Mouse (Mus musculus): ENCODE results near the gene Gm17324.

DNA sequence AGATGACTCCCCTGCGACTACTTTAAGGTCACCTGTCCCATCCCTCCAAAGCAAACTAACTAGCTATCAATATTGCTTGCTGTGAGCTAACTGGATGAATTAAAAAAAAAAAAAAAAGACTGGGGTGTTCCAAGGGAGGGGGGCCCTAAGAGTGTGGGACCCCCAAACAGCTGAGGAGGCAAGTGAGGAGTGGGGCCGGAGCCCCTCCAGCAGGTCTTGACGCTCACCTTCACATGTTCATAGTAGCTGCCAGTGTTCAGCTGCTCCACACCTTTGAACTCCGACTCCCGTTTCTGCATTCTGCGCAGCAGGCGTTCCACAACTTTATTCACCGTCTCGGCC, 6.4 kb downstream of the Gm17324 start:
- no peak for TF ChIP-seq CTCF (IDR thresholded peaks at IDR 0.05; ENCODE audit: control insufficient read depth, insufficient read depth, insufficient read length)
- TF ChIP-seq MAX (IDR thresholded peaks at IDR 0.05): no peak
- TF ChIP-seq MYOD1 (IDR thresholded peaks at IDR 0.05; ENCODE audit: control insufficient read depth, insufficient read length, low read depth): no peak
- TF ChIP-seq USF1 (IDR thresholded peaks at IDR 0.05; ENCODE audit: low read depth): no peak
- TF ChIP-seq CEBPB (IDR thresholded peaks at IDR 0.05; ENCODE audit: low read depth): no peak
- TF ChIP-seq MYOG (IDR thresholded peaks at IDR 0.05; ENCODE audit: control insufficient read depth, extremely low read depth, insufficient read length): no peak
- no peak for TF ChIP-seq FOSL1 (IDR thresholded peaks at IDR 0.05; ENCODE audit: insufficient read depth, low read length, poor library complexity, severe bottlenecking)
